Mouse (Mus musculus): ENCODE results near the gene Trp53bp2. TPM values are rescaled to one million over a fixed set of nuclear protein-coding genes. Genes with fewer than 3 reads are reported as not detected.

The Trp53bp2 gene
- total RNA-seq, 2 experiments from 2014 or later = 27.1 to 30.3 TPM

- DNase-seq = no peak
Measured at GRCm38 (mm10) chr1:182502491-182503050, 93.6 kb downstream of the Trp53bp2 start.

GRCm38 (mm10) chr1:182503206-182503900, 94.4 kb downstream of the Trp53bp2 start:
- DNase-seq = no peak

GRCm38 (mm10) chr1:182504223-182504622, 95.3 kb downstream of the Trp53bp2 start:
- no peak for DNase-seq

- no peak for DNase-seq
Measured at GRCm38 (mm10) chr1:182505291-182505690, 96.3 kb downstream of the Trp53bp2 start.

- DNase-seq = no peak
Measured at GRCm38 (mm10) chr1:182506229-182506986, 97.4 kb downstream of the Trp53bp2 start.

- DNase-seq = no peak
Measured at GRCm38 (mm10) chr1:182509110-182509797, 100.3 kb downstream of the Trp53bp2 start.

GRCm38 (mm10) chr1:182511073-182511472, 102.1 kb downstream of the Trp53bp2 start:
- no peak for DNase-seq

- DNase-seq = no peak
Measured at GRCm38 (mm10) chr1:182511778-182512177, 102.8 kb downstream of the Trp53bp2 start.

Other genes starting within 250 kb of the Trp53bp2 start
- not detected for gene Vmn1r1, start 244.7 kb upstream of the Trp53bp2 start, total RNA-seq (2021)
- gene Degs1, start 126.4 kb upstream of the Trp53bp2 start, total RNA-seq (2021) = 10 to 100 TPM; 72.5 to 82.4 TPM
- gene Fbxo28, start 67.5 kb upstream of the Trp53bp2 start, total RNA-seq (2021) = 10 to 100 TPM; 48.5 to 51.2 TPM
- gene Capn2, start 108.4 kb downstream of the Trp53bp2 start, total RNA-seq (2021) = 10 to 100 TPM; 57.9 to 59.5 TPM
- not detected for gene Capn8, start 155.8 kb downstream of the Trp53bp2 start, total RNA-seq (2021)